Mouse (Mus musculus) forelimb bud, embryonic 11.5 days (tissue): ENCODE results near the gene Des.
A peak's percentile ranks its signal among the peaks of the same experiment; 100 is the strongest.

Experiments used
- DNase-seq: peaks from one replicate; pipeline ENCODE4 v3.0.0-alpha.2; 2012; ENCODE audit warnings: low read depth, low spot score

Gene Des

DNA sequence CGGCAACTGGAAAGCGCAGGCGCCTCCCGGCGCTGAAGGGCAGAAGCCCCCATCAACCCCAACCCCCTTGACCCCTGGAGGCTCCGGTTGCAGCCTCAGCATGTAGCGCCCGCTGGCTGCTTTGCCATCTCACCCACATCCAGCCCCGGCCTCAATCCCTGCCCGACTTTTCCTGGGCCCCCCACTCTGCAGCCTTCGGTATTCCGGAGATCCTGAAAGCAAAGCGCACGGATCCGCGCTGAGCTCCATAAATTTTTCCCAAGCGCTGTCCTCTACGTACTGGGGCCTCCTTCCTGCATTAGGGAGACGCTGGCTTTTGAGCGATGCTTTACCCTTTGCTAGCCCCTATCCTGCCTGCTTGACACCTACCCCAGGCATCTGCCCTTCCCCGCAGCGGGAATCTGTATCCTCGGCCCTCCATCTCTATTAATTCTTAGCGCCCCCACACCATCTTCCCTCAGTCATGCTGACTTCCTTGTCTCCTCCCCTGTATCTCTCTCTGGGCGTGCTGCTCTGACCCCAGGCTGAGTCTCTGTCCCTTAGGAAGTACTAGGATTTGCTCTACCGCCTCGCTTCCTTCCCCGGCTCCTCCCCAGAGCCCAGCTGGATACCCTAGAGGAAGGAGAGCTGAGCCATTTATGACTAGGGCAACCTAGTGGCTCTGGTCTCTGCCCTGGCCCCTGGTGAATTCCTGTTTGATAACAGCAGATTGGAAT is 22.4 kb downstream of the Des start:
- DNase-seq: no peak

- DNase-seq: no peak
Measured at GRCm38 (mm10) chr1:75384470-75385141, 24.5 kb downstream of the Des start.

DNA sequence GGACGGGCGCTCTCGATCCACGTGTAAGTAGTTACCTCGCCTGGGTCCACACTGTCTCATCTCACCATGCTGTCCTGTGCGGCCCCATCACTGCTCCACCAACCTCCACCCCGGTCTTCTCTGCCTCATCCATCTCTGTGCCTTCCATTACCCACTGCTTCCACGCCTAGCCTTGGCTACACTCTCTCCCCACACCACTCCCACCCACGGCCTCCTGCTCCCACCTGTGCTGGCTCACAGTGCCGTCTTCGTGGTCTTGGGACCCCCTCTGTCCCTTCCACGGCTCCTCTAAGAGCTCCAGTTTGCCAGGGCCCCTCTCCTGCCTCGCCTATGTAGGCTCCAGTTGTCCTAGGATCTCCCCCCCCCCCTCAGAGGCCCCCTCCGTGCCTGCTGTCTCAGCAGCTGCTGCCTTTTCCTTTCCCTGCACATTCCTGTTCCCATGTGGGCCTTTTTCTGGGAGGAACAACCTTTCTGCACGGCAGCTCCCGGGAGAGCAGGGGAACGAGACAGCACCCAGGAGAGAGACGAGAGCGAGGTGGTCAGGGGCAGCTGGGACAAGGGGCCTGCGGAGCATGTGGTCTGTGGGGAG is 25.1 kb downstream of the Des start:
- DNase-seq: no peak

DNA sequence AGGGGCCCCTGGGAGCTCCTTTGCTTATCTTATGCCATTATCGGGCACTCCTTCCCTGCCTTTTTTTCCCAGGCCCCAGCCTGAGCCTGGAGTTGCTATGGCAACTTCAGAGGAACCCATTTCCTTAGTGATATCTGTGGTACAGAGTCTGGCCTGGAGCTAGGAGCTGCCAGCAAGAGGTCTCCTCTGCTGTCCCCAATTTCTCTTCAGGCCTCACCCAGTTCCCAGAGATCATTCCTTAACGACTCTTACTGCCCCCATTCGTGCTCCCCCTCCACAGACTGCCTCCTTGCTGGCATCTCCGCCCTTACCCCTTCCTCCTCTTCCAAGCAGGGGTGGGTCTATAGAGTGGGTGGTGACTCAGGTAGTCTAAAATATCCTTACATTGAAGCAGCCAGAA is 26.0 kb downstream of the Des start:
- DNase-seq: no peak

DNA sequence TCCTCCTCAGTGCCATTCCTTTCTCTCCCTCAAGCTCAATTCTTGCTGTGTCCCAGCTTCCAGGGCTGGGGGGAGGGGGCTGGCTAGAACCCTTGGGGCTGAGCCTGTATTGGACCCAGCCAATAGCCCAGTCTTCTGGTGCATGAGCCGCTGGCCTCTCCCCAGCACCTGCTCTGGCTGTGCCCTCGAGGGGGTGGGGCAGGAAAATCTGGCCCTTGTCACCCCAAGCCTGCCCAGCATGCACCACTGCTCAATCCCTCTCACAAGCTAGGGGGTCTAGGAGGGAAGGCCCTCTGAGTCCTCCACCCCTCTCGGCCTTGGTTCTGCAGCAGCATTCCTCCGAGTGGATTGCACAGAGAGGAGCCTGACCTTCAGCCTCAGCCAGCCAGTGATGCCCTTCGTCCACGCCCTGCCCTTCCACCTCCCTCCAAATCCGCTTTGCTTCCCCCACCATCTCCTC is 27.4 kb downstream of the Des start:
- DNase-seq: no peak

DNA sequence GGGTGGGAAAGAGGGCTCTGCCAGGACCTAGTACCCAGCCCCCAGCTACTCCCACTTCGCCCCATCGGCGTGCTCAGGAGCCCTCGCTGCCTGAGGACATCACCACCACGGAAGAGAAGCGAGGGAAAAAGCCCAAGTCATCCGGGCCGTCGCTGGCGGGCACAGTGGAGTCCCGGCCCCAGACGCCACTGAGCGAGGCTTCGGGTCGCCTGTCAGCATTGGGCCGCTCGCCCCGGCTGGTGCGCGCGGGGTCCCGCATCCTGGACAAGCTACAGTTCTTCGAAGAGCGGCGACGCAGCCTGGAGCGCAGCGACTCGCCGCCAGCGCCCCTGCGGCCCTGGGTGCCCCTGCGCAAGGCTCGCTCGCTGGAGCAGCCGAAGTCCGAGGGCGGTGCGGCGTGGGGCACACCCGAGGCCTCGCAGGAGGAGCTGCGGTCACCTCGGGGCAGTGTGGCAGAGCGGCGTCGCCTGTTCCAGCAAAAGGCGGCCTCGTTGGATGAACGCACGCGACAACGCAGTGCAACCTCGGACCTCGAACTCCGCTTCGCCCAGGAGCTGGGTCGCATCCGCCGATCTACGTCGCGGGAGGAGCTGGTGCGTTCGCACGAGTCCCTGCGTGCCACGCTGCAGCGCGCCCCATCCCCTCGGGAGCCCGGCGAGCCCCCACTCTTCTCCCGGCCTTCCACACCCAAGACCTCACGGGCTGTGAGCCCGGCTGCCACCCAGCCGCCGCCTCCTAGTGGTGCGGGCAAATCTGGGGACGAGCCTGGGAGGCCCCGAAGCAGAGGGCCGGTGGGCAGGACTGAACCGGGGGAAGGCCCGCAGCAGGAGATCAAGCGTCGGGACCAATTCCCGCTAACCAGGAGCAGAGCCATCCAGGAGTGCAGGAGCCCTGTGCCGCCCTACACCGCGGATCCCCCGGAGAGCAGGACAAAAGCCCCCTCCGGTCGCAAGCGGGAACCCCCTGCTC is 28.1 kb downstream of the Des start:
- no peak for DNase-seq

GRCm38 (mm10) chr1:75388898-75389515 is 28.9 kb downstream of the Des start:
- DNase-seq: no peak

- DNase-seq: no peak
Measured at GRCm38 (mm10) chr1:75393139-75393538, 33.0 kb downstream of the Des start.

GRCm38 (mm10) chr1:75393846-75394245 is 33.7 kb downstream of the Des start:
- DNase-seq: no peak

DNA sequence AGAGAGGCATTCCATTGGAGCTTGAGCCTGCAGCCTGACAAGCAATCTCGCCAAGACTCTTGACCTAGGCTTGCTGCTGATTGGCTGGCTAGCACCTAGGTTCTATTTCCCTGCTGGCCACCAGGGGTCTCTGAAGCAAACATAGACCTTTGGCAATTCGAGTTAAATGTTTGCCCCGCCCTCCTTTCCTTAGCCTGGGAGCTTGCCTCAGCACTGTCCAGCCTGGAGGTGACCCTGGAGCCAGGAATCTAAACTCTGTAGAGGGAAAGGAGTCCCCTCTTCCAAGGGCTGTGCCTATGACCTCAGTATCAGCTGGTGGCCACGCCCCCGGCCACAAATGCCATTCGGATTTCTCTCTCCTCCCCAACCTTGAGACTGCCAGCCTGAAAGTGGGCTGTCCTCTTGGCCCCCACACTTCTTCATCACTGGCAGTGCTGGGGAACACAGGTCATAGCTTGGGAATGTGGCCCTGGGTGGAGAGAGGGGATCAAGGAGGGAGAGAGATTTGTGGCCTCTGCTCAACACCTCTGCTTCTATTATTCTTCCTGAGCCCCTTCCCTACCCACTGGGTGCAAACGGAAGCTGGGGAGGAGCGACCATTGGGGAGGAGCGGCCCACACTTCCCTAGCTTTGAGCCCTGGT is 38.8 kb downstream of the Des start:
- peak; percentile 80 for DNase-seq

GRCm38 (mm10) chr1:75399755-75400492 is 39.8 kb downstream of the Des start:
- DNase-seq: peak; percentile 67

GRCm38 (mm10) chr1:75400493-75401115 is 40.5 kb downstream of the Des start:
- DNase-seq: no peak

- no peak for DNase-seq
Measured at GRCm38 (mm10) chr1:75405547-75405946, 45.4 kb downstream of the Des start.

- no peak for DNase-seq
Measured at GRCm38 (mm10) chr1:75406173-75406572, 46.0 kb downstream of the Des start.

GRCm38 (mm10) chr1:75407056-75407455 is 46.9 kb downstream of the Des start:
- DNase-seq: no peak

- no peak for DNase-seq
Measured at GRCm38 (mm10) chr1:75408210-75408609, 48.1 kb downstream of the Des start.

GRCm38 (mm10) chr1:75409950-75410349 is 49.8 kb downstream of the Des start:
- DNase-seq: no peak

DNA sequence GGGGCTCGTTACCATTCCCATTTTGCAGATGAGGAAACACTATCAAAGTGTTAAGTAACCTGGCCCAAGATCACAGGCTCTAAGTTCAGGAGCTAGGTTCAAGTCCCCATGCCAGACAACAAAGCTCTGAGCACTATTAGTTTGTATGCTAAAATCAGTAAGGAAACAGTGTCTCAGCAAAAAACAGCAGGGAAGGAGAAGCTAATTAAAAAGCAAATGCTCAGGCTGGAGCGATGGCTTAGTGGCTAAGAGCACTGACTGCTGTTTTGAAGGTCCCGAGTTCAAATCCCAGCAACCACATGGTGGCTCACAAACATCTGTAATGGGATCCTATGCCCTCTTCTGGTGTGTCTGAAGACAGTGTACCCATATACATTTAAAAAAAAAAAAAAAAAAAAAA is 52.1 kb downstream of the Des start:
- no peak for DNase-seq

DNA sequence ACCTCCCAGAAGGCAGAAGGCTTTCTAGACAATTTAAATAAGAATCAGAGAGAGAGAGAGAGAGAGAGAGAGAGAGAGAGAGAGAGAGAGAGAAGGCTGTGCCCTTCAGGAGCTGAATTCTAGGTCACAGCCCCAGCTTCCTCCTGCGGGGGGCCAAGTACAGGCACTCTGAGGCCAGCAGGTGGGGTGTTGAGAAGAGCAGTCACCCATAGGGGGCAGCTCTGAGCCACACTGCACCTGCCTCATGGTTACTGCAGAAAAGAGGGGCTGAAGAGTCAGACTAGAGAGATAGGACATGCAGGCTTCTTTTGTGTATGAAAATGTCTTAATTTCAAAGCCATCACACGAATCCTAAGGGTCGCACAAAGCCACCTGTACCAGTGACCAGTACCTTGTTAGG is 53.6 kb downstream of the Des start:
- peak; percentile 29 for DNase-seq
